ENCODE assay signal across 9 mouse cellular contexts in the genomic region with DNA sequence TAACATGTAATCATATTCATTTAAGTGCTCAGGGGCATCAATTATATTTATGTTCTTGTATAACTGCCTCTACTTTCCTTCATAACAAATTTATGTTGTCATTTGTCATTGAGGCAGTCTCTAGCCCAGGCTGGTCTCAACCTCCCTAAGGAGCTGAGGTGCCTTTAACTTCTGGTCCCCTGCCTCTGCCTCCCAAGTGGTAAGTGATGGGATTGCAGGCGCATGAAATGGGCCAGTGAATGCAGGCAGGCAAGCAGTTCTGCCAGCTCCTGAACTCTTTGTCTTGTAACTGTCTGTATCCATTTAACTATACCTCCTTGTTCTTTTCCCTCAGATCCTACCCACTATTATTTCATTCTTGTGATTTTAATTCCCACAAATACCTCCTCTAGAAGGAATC. TPM values are rescaled to one million over a fixed set of nuclear protein-coding genes. Genes with fewer than 3 reads are reported as not detected.
DNase-seq lines count a peak whose midpoint lies in the region; ATAC-seq and TF ChIP-seq lines count a peak whose summit lies in the region.
"Had no signal": no experiment of that assay in that cellular context is flagged by ENCODE, and none has a peak within 500 bp of the region (broad histone marks: within the 10 kb centered on the region; RNA-seq: fewer than 3 reads in every experiment).

No protein-coding gene starts in this region.

- no peak for TF ChIP-seq POLR2A in testis, adult 2 months (IDR thresholded peaks at IDR 0.05; ENCODE audit: control insufficient read depth, low read depth, low read length)

- no peak overlapping the region for H3K9ac ChIP-seq in hindbrain, postnatal 0 days (replicated peaks; ENCODE audit: low read length)
- no peak overlapping the region for H3K9ac ChIP-seq in hindbrain, embryonic 12.5 days
- H3K9ac ChIP-seq: stomach, embryonic 15.5 days had no signal

- TF ChIP-seq CTCF in hindbrain, postnatal 0 days (IDR thresholded peaks at IDR 0.05; ENCODE audit: low read depth) = peak; percentile 46
- 0 out of 2 replicates have a peak, but pooled peaks have one; percentile 10 for TF ChIP-seq CTCF in testis, adult 2 months (IDR thresholded peaks at IDR 0.05; ENCODE audit: control insufficient read depth, insufficient read depth, insufficient replicate concordance, low read depth, low read length)

- H3K4me1 ChIP-seq in hindbrain, postnatal 0 days (ENCODE audit: insufficient read depth, low read length) = no peaks in the 10 kb centered on the region
- H3K4me1 ChIP-seq in hindbrain, embryonic 12.5 days = no peaks in the 10 kb centered on the region
- H3K4me1 ChIP-seq in testis, adult 2 months (ENCODE audit: control insufficient read depth, insufficient read depth, low read length) = no peaks in the 10 kb centered on the region
- H3K4me1 ChIP-seq: stomach, embryonic 15.5 days had no signal

- 18% methylated on average over 1 of the region's 1 CpGs for WGBS in hindbrain, postnatal 0 days
- 20% methylated on average over 1 of the region's 1 CpGs for WGBS in hindbrain, embryonic 12.5 days

- ATAC-seq in hindbrain, postnatal 0 days = no peak
- no peak for ATAC-seq in hindbrain, embryonic 12.5 days (ENCODE audit: low FRiP score)
- ATAC-seq in common myeloid progenitor, adult 5-6 weeks (replicated peaks; ENCODE audit: low read depth, poor library complexity, severe bottlenecking) = peak; percentile 83

- DNase-seq in hindbrain, postnatal 0 days (ENCODE audit: low spot score) = no peak
- no peak for DNase-seq in testis, postnatal 14 days (ENCODE audit: low spot score)
- no peak for DNase-seq in urinary bladder, postnatal 14 days (ENCODE audit: low spot score)
- no peak for DNase-seq in right cerebral cortex, postnatal 14 days
- DNase-seq: cerebellum, postnatal 14 days had no signal

- H3K4me2 ChIP-seq in hindbrain, postnatal 0 days (ENCODE audit: low read depth, low read length) = no peak overlapping the region
- no peak overlapping the region for H3K4me2 ChIP-seq in hindbrain, embryonic 12.5 days (replicated peaks)
- H3K4me2 ChIP-seq: stomach, embryonic 15.5 days had no signal

- H3K4me3 ChIP-seq in hindbrain, postnatal 0 days (ENCODE audit: low read length) = no peak overlapping the region
- no peak overlapping the region for H3K4me3 ChIP-seq in hindbrain, embryonic 12.5 days
- H3K4me3 ChIP-seq in testis, adult 2 months (ENCODE audit: control insufficient read depth, low read depth, low read length) = no peak overlapping the region
- H3K4me3 ChIP-seq: stomach, embryonic 15.5 days had no signal

- H3K27me3 ChIP-seq in hindbrain, postnatal 0 days (ENCODE audit: insufficient read depth, low read length) = no peaks in the 10 kb centered on the region
- H3K27me3 ChIP-seq in hindbrain, embryonic 12.5 days = no peaks in the 10 kb centered on the region
- no peaks in the 10 kb centered on the region for H3K27me3 ChIP-seq in testis, adult 2 months (ENCODE audit: control insufficient read depth, insufficient read depth, low read length)
- H3K27me3 ChIP-seq: stomach, embryonic 15.5 days had no signal

- H3K9me3 ChIP-seq in hindbrain, postnatal 0 days (ENCODE audit: low read length) = no peaks in the 10 kb centered on the region
- no peaks in the 10 kb centered on the region for H3K9me3 ChIP-seq in hindbrain, embryonic 12.5 days (replicated peaks)
- H3K9me3 ChIP-seq: stomach, embryonic 15.5 days had no signal

- no peak overlapping the region for H3K27ac ChIP-seq in hindbrain, postnatal 0 days
- no peak overlapping the region for H3K27ac ChIP-seq in hindbrain, embryonic 12.5 days
- no peak overlapping the region for H3K27ac ChIP-seq in testis, adult 2 months (ENCODE audit: control insufficient read depth, insufficient read depth, low read depth, low read length)
- H3K27ac ChIP-seq: stomach, embryonic 15.5 days had no signal

- no peaks in the 10 kb centered on the region for H3K36me3 ChIP-seq in hindbrain, postnatal 0 days (ENCODE audit: insufficient read depth, low read length)
- no peaks in the 10 kb centered on the region for H3K36me3 ChIP-seq in hindbrain, embryonic 12.5 days
- H3K36me3 ChIP-seq in testis, adult 2 months (ENCODE audit: control insufficient read depth, insufficient read depth, low read length) = no peaks in the 10 kb centered on the region
- H3K36me3 ChIP-seq: stomach, embryonic 15.5 days had no signal

RNA-seq across cellular contexts. Expression of gene Prrx1, which starts 31.4 kb away (rescaled TPM):
- 3.7 and 4.8 TPM in 2 replicates for total RNA-seq in hindbrain, postnatal 0 days (2014; rRNA removed)
- polyA plus RNA-seq in hindbrain, postnatal 0 days (2015; fragmentation: Nextera tagmentation; extraction: Ambion mirVana) = 4.4 and 4.9 TPM in 2 replicates
- 81.5 and 83.2 TPM in 2 replicates for polyA plus RNA-seq in hindbrain, embryonic 12.5 days (2016; fragmentation: Nextera tagmentation; extraction: Ambion mirVana)
- polyA plus RNA-seq in testis, adult 2 months (2012; rRNA removed) = 0.65 and 1.0 TPM in 2 replicates
- not detected in 2 replicates for total RNA-seq in common myeloid progenitor, adult 5-6 weeks (2017)

RNA-seq across cellular contexts. Expression of gene Gorab, which starts 58.5 kb away (rescaled TPM):
- total RNA-seq in hindbrain, postnatal 0 days (2014; rRNA removed) = 8.1 and 10.6 TPM in 2 replicates
- polyA plus RNA-seq in hindbrain, postnatal 0 days (2015; fragmentation: Nextera tagmentation; extraction: Ambion mirVana) = 15.5 and 16.6 TPM in 2 replicates
- polyA plus RNA-seq in hindbrain, embryonic 12.5 days (2016; fragmentation: Nextera tagmentation; extraction: Ambion mirVana) = 31.3 and 32.1 TPM in 2 replicates
- polyA plus RNA-seq in testis, adult 2 months (2012; rRNA removed) = 1.4 and 2.6 TPM in 2 replicates
- total RNA-seq in common myeloid progenitor, adult 5-6 weeks (2017) = 10.7 and 13.8 TPM in 2 replicates

Comparison
In these comparisons a context has a peak if more than half of its experiments do, and no peak if none do; other contexts are left out.
1. RNA of gene Prrx1, which starts 31.4 kb away (polyA plus RNA-seq): 81.5 to 83.2 TPM in hindbrain, embryonic 12.5 days; 4.4 to 4.9 TPM in hindbrain, postnatal 0 days and 0.65 to 1.0 TPM in testis, adult 2 months; every median in the first group is over 10 times any median in the second.